Comparison of ENCODE assay signal across 23 mouse cellular contexts in the genomic region with DNA sequence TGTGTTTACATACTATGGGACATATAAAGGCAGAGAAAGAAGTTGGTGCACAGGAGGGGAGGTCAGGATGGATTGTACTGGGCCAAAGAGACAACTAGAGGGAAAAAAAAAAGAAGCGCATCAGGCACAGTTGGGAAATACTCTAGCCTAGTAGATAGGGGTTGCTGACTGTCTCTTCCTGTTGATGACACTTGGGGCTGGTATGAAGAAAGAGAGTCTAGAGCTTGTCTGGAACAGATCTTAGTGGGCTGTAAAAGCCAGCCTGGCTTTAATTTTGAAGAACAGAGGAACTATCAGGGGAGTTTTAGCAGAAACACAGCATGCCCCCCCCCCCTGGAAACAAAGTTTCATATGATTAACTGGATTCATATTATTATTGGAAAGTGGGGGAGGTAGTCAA. TPM values are rescaled to one million over a fixed set of nuclear protein-coding genes. Genes with fewer than 3 reads are reported as not detected.
DNase-seq lines count a peak whose midpoint lies in the region; ATAC-seq lines count a peak whose summit lies in the region.
"Had no signal": no experiment of that assay in that cellular context is flagged by ENCODE, and none has a peak within 500 bp of the region (broad histone marks: within the 10 kb centered on the region; RNA-seq: fewer than 3 reads in every experiment).

No protein-coding gene starts in this region.

- no peak overlapping the region for H3K4me2 ChIP-seq in heart, embryonic 15.5 days
- H3K4me2 ChIP-seq in heart, embryonic 11.5 days: no peak overlapping the region
- no peak overlapping the region for H3K4me2 ChIP-seq in midbrain, embryonic 11.5 days
- no peak overlapping the region for H3K4me2 ChIP-seq in midbrain, embryonic 14.5 days (ENCODE audit: low read length)
- H3K4me2 ChIP-seq: hindbrain, embryonic 12.5 days; limb, embryonic 15.5 days; liver, embryonic 15.5 days had no signal

- H3K9ac ChIP-seq in heart, embryonic 15.5 days: no peak overlapping the region
- H3K9ac ChIP-seq in heart, embryonic 11.5 days (ENCODE audit: low read depth, low read length): no peak overlapping the region
- no peak overlapping the region for H3K9ac ChIP-seq in midbrain, embryonic 11.5 days (ENCODE audit: low read length)
- no peak overlapping the region for H3K9ac ChIP-seq in midbrain, embryonic 14.5 days (replicated peaks; ENCODE audit: low read length)
- H3K9ac ChIP-seq: hindbrain, embryonic 12.5 days; limb, embryonic 15.5 days; liver, embryonic 15.5 days had no signal

- no peaks in the 10 kb centered on the region for H3K36me3 ChIP-seq in heart, embryonic 15.5 days
- H3K36me3 ChIP-seq in heart, embryonic 11.5 days (ENCODE audit: control insufficient read depth, insufficient read depth, low read length): no peaks in the 10 kb centered on the region
- H3K36me3 ChIP-seq in midbrain, embryonic 11.5 days (ENCODE audit: control insufficient read depth, insufficient read depth, low read length): no peaks in the 10 kb centered on the region
- no peaks in the 10 kb centered on the region for H3K36me3 ChIP-seq in midbrain, embryonic 14.5 days (ENCODE audit: control insufficient read depth, insufficient read depth, low read length)
- H3K36me3 ChIP-seq: hindbrain, embryonic 12.5 days; limb, embryonic 15.5 days; liver, embryonic 15.5 days; midbrain, embryonic 10.5 days had no signal

- no peak overlapping the region for H3K4me3 ChIP-seq in heart, embryonic 15.5 days
- no peak overlapping the region for H3K4me3 ChIP-seq in heart, embryonic 11.5 days (ENCODE audit: low read depth, low read length)
- H3K4me3 ChIP-seq in midbrain, embryonic 11.5 days (ENCODE audit: low read depth, low read length): no peak overlapping the region
- no peak overlapping the region for H3K4me3 ChIP-seq in midbrain, embryonic 14.5 days (replicated peaks; ENCODE audit: low read depth, low read length)
- H3K4me3 ChIP-seq: gastrocnemius, adult 2 months; hindbrain, embryonic 12.5 days; limb, embryonic 15.5 days; liver, embryonic 15.5 days; midbrain, embryonic 10.5 days had no signal

- no peak for ATAC-seq in heart, embryonic 15.5 days (replicated peaks; ENCODE audit: insufficient number of reproducible peaks, insufficient read depth, low FRiP score, low read depth)
- ATAC-seq in heart, embryonic 11.5 days (replicated peaks; ENCODE audit: insufficient number of reproducible peaks, low FRiP score, low TSS enrichment): no peak
- ATAC-seq in midbrain, embryonic 11.5 days (ENCODE audit: low FRiP score): no peak
- ATAC-seq in midbrain, embryonic 14.5 days (ENCODE audit: low FRiP score, low TSS enrichment): no peak
- ATAC-seq in inflammation-experienced regulatory T-cells, adult 6 months: peak; percentile 58

- peaks cover 34% of the 10 kb centered on the region for H3K4me1 ChIP-seq in heart, embryonic 15.5 days (replicated peaks)
- peaks cover 20% of the 10 kb centered on the region for H3K4me1 ChIP-seq in heart, embryonic 11.5 days (ENCODE audit: control insufficient read depth, insufficient read depth, low read length)
- H3K4me1 ChIP-seq in midbrain, embryonic 11.5 days (ENCODE audit: control insufficient read depth, insufficient read depth, low read length): no peaks in the 10 kb centered on the region
- H3K4me1 ChIP-seq in midbrain, embryonic 14.5 days (ENCODE audit: control insufficient read depth, insufficient read depth, low read length): no peaks in the 10 kb centered on the region
- H3K4me1 ChIP-seq: hindbrain, embryonic 12.5 days; midbrain, embryonic 10.5 days had no signal

- H3K27ac ChIP-seq in heart, embryonic 15.5 days: 0 out of 2 replicates have a peak overlapping the region, but pooled peaks have one; percentile 14
- no peak overlapping the region for H3K27ac ChIP-seq in heart, embryonic 11.5 days (ENCODE audit: low read depth, low read length)
- H3K27ac ChIP-seq in midbrain, embryonic 11.5 days (ENCODE audit: low read depth, low read length): no peak overlapping the region
- H3K27ac ChIP-seq in midbrain, embryonic 14.5 days (replicated peaks; ENCODE audit: low read depth, low read length): no peak overlapping the region
- H3K27ac ChIP-seq: gastrocnemius, adult 2 months; hindbrain, embryonic 12.5 days; limb, embryonic 15.5 days; midbrain, embryonic 10.5 days had no signal

- 80% methylated on average over 1 of the region's 1 CpGs for WGBS in heart, embryonic 15.5 days
- 89% methylated on average over 1 of the region's 1 CpGs for WGBS in heart, embryonic 11.5 days (ENCODE audit: insufficient replicate concordance)
- 100% methylated on average over 1 of the region's 1 CpGs for WGBS in midbrain, embryonic 11.5 days
- WGBS in midbrain, embryonic 14.5 days: 100% methylated on average over 1 of the region's 1 CpGs

- H3K9me3 ChIP-seq in heart, embryonic 15.5 days (replicated peaks): no peaks in the 10 kb centered on the region
- H3K9me3 ChIP-seq in heart, embryonic 11.5 days (replicated peaks; ENCODE audit: control insufficient read depth, low read length): no peaks in the 10 kb centered on the region
- no peaks in the 10 kb centered on the region for H3K9me3 ChIP-seq in midbrain, embryonic 11.5 days (ENCODE audit: control insufficient read depth, low read length)
- H3K9me3 ChIP-seq in midbrain, embryonic 14.5 days (ENCODE audit: control insufficient read depth, low read length): no peaks in the 10 kb centered on the region
- H3K9me3 ChIP-seq: hindbrain, embryonic 12.5 days; limb, embryonic 15.5 days; liver, embryonic 15.5 days; midbrain, embryonic 10.5 days had no signal

- peak; percentile 56 for DNase-seq in midbrain, embryonic 11.5 days (ENCODE audit: low spot score, missing footprints)
- no peak for DNase-seq in midbrain, embryonic 14.5 days
- no peak for DNase-seq in thymus, postnatal 4 days
- DNase-seq in frontal cortex, adult 2 months (ENCODE audit: extremely low spot score in 1 of 2, low spot score in 1 of 2): no peak
- DNase-seq in B cell, adult 2 months: no peak
- DNase-seq: adrenal gland, adult 8-10 months; cerebellum, adult 8-10 months; gastrocnemius, adult 2 months; heart, postnatal 14 days; kidney, adult 18-20 months; left cerebral cortex, postnatal 4 days; lung, postnatal 4 days; right cerebral cortex, postnatal 14 days; spleen, adult 18-20 months; thymus, postnatal 14 days had no signal

- H3K27me3 ChIP-seq in heart, embryonic 15.5 days: no peaks in the 10 kb centered on the region
- no peaks in the 10 kb centered on the region for H3K27me3 ChIP-seq in heart, embryonic 11.5 days (ENCODE audit: control insufficient read depth, insufficient read depth, low read length)
- H3K27me3 ChIP-seq in midbrain, embryonic 11.5 days (ENCODE audit: control insufficient read depth, insufficient read depth, low read length): no peaks in the 10 kb centered on the region
- H3K27me3 ChIP-seq in midbrain, embryonic 14.5 days (ENCODE audit: control insufficient read depth, insufficient read depth, low read length): no peaks in the 10 kb centered on the region
- H3K27me3 ChIP-seq: hindbrain, embryonic 12.5 days; limb, embryonic 15.5 days; liver, embryonic 15.5 days had no signal

RNA-seq across cellular contexts. Expression of gene Cd101, which starts 1.3 kb away (rescaled TPM):
- polyA plus RNA-seq in heart, embryonic 15.5 days (2015; fragmentation: Nextera tagmentation; extraction: Ambion mirVana): 0.27 and 0.33 TPM in 2 replicates
- polyA plus RNA-seq in heart, embryonic 11.5 days (2014; fragmentation: Nextera tagmentation; extraction: Ambion mirVana): 0.26 and 0.45 TPM in 2 replicates
- not detected in 2 replicates for polyA plus RNA-seq in midbrain, embryonic 11.5 days (2014; fragmentation: Nextera tagmentation; extraction: Ambion mirVana)
- polyA plus RNA-seq in midbrain, embryonic 14.5 days (2014; fragmentation: Nextera tagmentation; extraction: Ambion mirVana): not detected in 2 replicates
- 10 to 100 TPM; 10.9 to 26.5 (median 26.5) TPM for polyA plus RNA-seq in inflammation-experienced regulatory T-cells, adult 6 months (2017; shearing (Covaris generic))
- 0.13 and 0.16 TPM in 2 replicates for polyA plus RNA-seq in frontal cortex, adult 2 months (2012; rRNA removed)
- polyA plus RNA-seq: embryonic facial prominence, embryonic 11.5 days; hindbrain, embryonic 12.5 days had no signal
